Mouse (Mus musculus) forebrain, postnatal 0 days (tissue): ENCODE data around the gene Ipo4. TPM values are rescaled to one million over a fixed set of nuclear protein-coding genes. Genes with fewer than 3 reads are reported as not detected.

ENCODE experiments used
- ATAC-seq: fragments of 200-750 bp; cut with Nextera tagmentation; 2 replicates; pipeline ENCODE4 v1.8.0; 2017; ENCODE audit warnings: mild to moderate bottlenecking, moderate library complexity
- DNase-seq: peaks from one replicate; pipeline ENCODE4 v3.0.0-alpha.2; 2015
- H3K27ac ChIP-seq: fragments of 300-500 bp; sonication (generic); 2 replicates; pipeline ENCODE4 v1.5.1; 2014; ENCODE audit warnings: low read depth, mild to moderate bottlenecking, antibody characterized with exemption, low read length, moderate library complexity, mixed read lengths
- H3K27me3 ChIP-seq: fragments of 300-500 bp; sonication (generic); 2 replicates; pipeline ENCODE4 v1.6.1; 2014; ENCODE audit warnings: mild to moderate bottlenecking, low read length, mixed read lengths; ENCODE audit not compliant: insufficient read depth
- H3K36me3 ChIP-seq: fragments of 300-500 bp; sonication (generic); 2 replicates; pipeline ENCODE4 v1.6.1; 2014; ENCODE audit warnings: mild to moderate bottlenecking, moderate library complexity; ENCODE audit not compliant: insufficient read depth
- H3K4me1 ChIP-seq: fragments of 300-500 bp; sonication (generic); 2 replicates; pipeline ENCODE4 v1.6.1; 2014; ENCODE audit warnings: antibody characterized with exemption; ENCODE audit not compliant: insufficient read depth
- H3K4me2 ChIP-seq: fragments of 300-500 bp; sonication (generic); 2 replicates; pipeline ENCODE4 v1.6.1; 2014; ENCODE audit warnings: low read depth, mild to moderate bottlenecking, moderate library complexity
- H3K4me3 ChIP-seq: fragments of 300-500 bp; sonication (generic); 2 replicates; pipeline ENCODE4 v1.5.1; 2014; ENCODE audit warnings: low read depth, low read length, mixed read lengths
- H3K9ac ChIP-seq: fragments of 300-500 bp; sonication (generic); 2 replicates; pipeline ENCODE4 v1.6.1; 2014; ENCODE audit warnings: mild to moderate bottlenecking
- H3K9me3 ChIP-seq: fragments of 300-500 bp; sonication (generic); 2 replicates; pipeline ENCODE4 v1.6.1; 2016; ENCODE audit warnings: low read length
- CTCF ChIP-seq: sonication (generic); IDR thresholded peaks from 2 replicates; pipeline ENCODE4 v1.5.1; 2016; ENCODE audit warnings: antibody characterized with exemption, control low read depth, low read depth
- WGBS: fragments of 180-500 bp; shearing (Covaris S2); extraction: QIAGEN DNeasy Blood & Tissue Kit; methylation state at CpG from one replicate; pipeline ENCODE4 v1.1.7; 2014; 5-methylcytosine and 5-hydroxymethylcytosine counted together
- polyA plus RNA-seq: library from polyadenylated mRNA; unstranded; fragments of >200 nt; fragmentation: Nextera tagmentation; extraction: Ambion mirVana; gene quantifications from 2 replicates; pipeline ENCODE4 v1.2.1, GENCODE M21; 2015
- total RNA-seq: library from RNA; depleted of rRNA; stranded (reverse); fragments of >200 nt; gene quantifications from 2 replicates; pipeline ENCODE4 v1.2.3, GENCODE M21; 2014

Ipo4 gene
- total and polyA plus RNA-seq, 2 experiments from 2014 or later: 90.9 to 92.0 TPM

- H3K27me3 ChIP-seq: no peaks in the 10 kb centered on the region
- ATAC-seq (no peak), DNase-seq (no peak)
- H3K4me1 ChIP-seq: no peaks in the 10 kb centered on the region; the same call in 1 of the 2 replicates
- H3K9me3 ChIP-seq: no peaks in the 10 kb centered on the region
- H3K4me2 ChIP-seq: no peak overlapping the region
- H3K4me3 ChIP-seq: no peak overlapping the region
- peak; percentile 36 for TF ChIP-seq CTCF
- no peak overlapping the region for H3K27ac ChIP-seq
- no peak overlapping the region for H3K9ac ChIP-seq
- WGBS: 73% methylated on average over 9 of the region's 9 CpGs
- H3K36me3 ChIP-seq: peaks cover 19% of the 10 kb centered on the region
Observed at GRCm38 (mm10) chr14:55581981-55582681, 53.6 kb downstream of the Ipo4 start.

- WGBS: 94% methylated on average over 16 of the region's 16 CpGs
- Histone ChIP-seq H3K36me3 (peaks cover 19% of the 10 kb centered on the region), H3K27me3 (no peaks in the 10 kb centered on the region), H3K4me1 (no peaks in the 10 kb centered on the region; the same call in 1 of the 2 replicates), H3K4me2 (no peak overlapping the region), H3K9me3 (no peaks in the 10 kb centered on the region), H3K4me3 (no peak overlapping the region), H3K27ac (no peak overlapping the region), H3K9ac (no peak overlapping the region)
- no peak for ATAC-seq
- TF ChIP-seq CTCF: no peak
- DNase-seq: no peak
Observed at GRCm38 (mm10) chr14:55580731-55581130, 55.0 kb downstream of the Ipo4 start.

GRCm38 (mm10) chr14:55579511-55580496, 56.0 kb downstream of the Ipo4 start:
- ATAC-seq: no peak
- H3K27ac ChIP-seq: no peak overlapping the region

GRCm38 (mm10) chr14:55578668-55579269, 57.0 kb downstream of the Ipo4 start:
- peak overlapping the region; percentile 82 for H3K27ac ChIP-seq
- no peak for DNase-seq
- H3K9ac ChIP-seq: peak overlapping the region; percentile 76
- peaks cover 19% of the 10 kb centered on the region for H3K36me3 ChIP-seq
- H3K4me3 ChIP-seq: peak overlapping the region; percentile 54
- ATAC-seq: no peak; the same call in 1 of the 2 replicates
- no peak for TF ChIP-seq CTCF
- peak overlapping the region; percentile 73 for H3K4me2 ChIP-seq
- no peaks in the 10 kb centered on the region for H3K9me3 ChIP-seq
- no peaks in the 10 kb centered on the region; the same call in 1 of the 2 replicates for H3K4me1 ChIP-seq
- WGBS: 31% methylated on average over 6 of the region's 6 CpGs
- H3K27me3 ChIP-seq: no peaks in the 10 kb centered on the region

More at GRCm38 (mm10) chr14:55579511-55580496, 56.0 kb downstream of the Ipo4 start:
- 87% methylated on average over 23 of the region's 23 CpGs for WGBS
- peaks cover 19% of the 10 kb centered on the region for H3K36me3 ChIP-seq
- DNase-seq: no peak
- H3K27me3 ChIP-seq: no peaks in the 10 kb centered on the region
- no peak overlapping the region for H3K4me2 ChIP-seq
- H3K4me1 ChIP-seq: no peaks in the 10 kb centered on the region; the same call in 1 of the 2 replicates
- H3K9me3 ChIP-seq: no peaks in the 10 kb centered on the region
- no peak overlapping the region for H3K9ac ChIP-seq
- H3K4me3 ChIP-seq: no peak overlapping the region
- TF ChIP-seq CTCF: no peak

GRCm38 (mm10) chr14:55577871-55578667, 57.7 kb downstream of the Ipo4 start, which contains the start of gene Psme1:
Gene Psme1 (plus strand): TSS chr14:55578123.
- peak within 1 kb of the TSS; percentile 54 for H3K4me3 ChIP-seq
- H3K36me3 ChIP-seq: peaks cover 19% of the 10 kb centered on the region
- H3K4me2 ChIP-seq: peak within 1 kb of the TSS; percentile 73
- no peaks in the 10 kb centered on the region; the same call in 1 of the 2 replicates for H3K4me1 ChIP-seq
- DNase-seq (peak; percentile 89), ATAC-seq (peak; percentile 96)
- WGBS: under 1% methylated on average over 32 of the region's 32 CpGs
- no peak for TF ChIP-seq CTCF
- H3K9me3 ChIP-seq: no peaks in the 10 kb centered on the region
- H3K9ac ChIP-seq: peak within 1 kb of the TSS; percentile 76
- H3K27me3 ChIP-seq: no peaks in the 10 kb centered on the region
- H3K27ac ChIP-seq: peak within 1 kb of the TSS; percentile 82

GRCm38 (mm10) chr14:55576376-55576775, 59.4 kb downstream of the Ipo4 start:
- 80% methylated on average over 16 of the region's 16 CpGs for WGBS

More at GRCm38 (mm10) chr14:55576376-55576775, 59.4 kb downstream of the Ipo4 start:
- Histone ChIP-seq H3K4me3 (no peak overlapping the region), H3K9me3 (no peaks in the 10 kb centered on the region), H3K27me3 (no peaks in the 10 kb centered on the region), H3K4me2 (no peak overlapping the region), H3K36me3 (peaks cover 14% of the 10 kb centered on the region), H3K27ac (no peak overlapping the region), H3K9ac (no peak overlapping the region), H3K4me1 (no peaks in the 10 kb centered on the region; the same call in 1 of the 2 replicates)
- ATAC-seq (no peak), DNase-seq (no peak)
- TF ChIP-seq CTCF: no peak
